Mouse (Mus musculus) megakaryocyte, embryonic 14.5 days (primary cell): ENCODE results near the gene Synrg.

ENCODE experiments used
- FLI1 ChIP-seq: IDR thresholded peaks from 2 replicates; pipeline ENCODE4 v1.6.1; 2012; ENCODE audit warnings: low read length, inconsistent platforms, mixed read lengths
- GATA1 ChIP-seq: IDR thresholded peaks from 3 replicates; pipeline ENCODE4 v1.6.1; 2012; ENCODE audit warnings: mixed read lengths, low read length, inconsistent platforms, borderline replicate concordance

DNA sequence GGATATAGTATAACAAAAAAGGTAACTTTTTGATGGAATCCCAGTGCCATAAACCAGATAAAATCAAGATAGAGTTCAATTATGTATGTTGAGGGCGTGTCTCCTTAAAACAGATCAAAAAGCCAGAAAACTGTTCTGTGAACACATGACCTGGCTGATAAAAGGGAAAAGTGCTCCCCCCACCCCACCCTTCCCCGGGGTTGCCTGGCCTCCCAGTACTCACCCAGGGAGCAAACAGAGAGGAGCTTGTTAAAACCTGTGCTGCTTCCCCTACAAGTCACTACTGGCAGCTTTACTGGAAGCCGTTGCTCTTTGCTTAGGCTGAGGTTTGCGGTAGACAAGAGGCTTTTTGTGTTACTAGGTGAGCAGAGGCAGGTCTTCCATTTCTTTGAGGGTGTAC lies 83.0 kb downstream of the Synrg start:
- TF ChIP-seq GATA1 (no peak), FLI1 (no peak)
